Mouse (Mus musculus): ENCODE data around the gene Zp1. TPM values are rescaled to one million over a fixed set of nuclear protein-coding genes. Genes with fewer than 3 reads are reported as not detected.

Gene Zp1
- polyA plus RNA-seq, 1 experiment from 2014 or later: not detected

DNA sequence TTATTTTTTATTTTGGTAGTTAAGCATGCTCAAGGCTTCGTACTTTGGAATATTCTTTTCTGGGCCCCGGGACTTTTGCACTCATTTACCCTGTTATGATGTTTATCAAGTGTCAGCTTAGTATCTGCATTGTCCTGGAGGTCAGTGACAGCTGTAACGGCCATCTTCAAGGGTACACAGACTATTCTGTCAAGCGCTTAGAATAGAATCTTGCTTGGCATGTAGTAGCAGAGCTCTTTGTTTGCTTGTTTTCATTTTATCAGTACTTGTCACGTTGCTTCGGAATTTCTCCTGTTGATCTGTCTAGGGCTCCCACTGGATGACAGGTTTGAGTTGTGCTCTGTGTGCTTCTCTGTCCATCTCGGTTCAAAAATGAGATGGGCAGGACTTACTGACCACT lies 23.6 kb downstream of the Zp1 start:
- H3K9me3 ChIP-seq: no peaks in the 10 kb centered on the region
- no peak overlapping the region for H3K27ac ChIP-seq
- peaks cover 21% of the 10 kb centered on the region for H3K4me1 ChIP-seq
- H3K36me3 ChIP-seq: peaks cover 47% of the 10 kb centered on the region
- 85% methylated on average over 7 of the region's 7 CpGs for WGBS
- peak overlapping the region; percentile 94 for H3K4me2 ChIP-seq (replicated peaks)
- H3K4me3 ChIP-seq: peak overlapping the region; percentile 92
- no peaks in the 10 kb centered on the region for H3K27me3 ChIP-seq
- H3K9ac ChIP-seq: peak overlapping the region; percentile 96
- ATAC-seq (ENCODE audit: low FRiP score, low read depth): no peak

DNA sequence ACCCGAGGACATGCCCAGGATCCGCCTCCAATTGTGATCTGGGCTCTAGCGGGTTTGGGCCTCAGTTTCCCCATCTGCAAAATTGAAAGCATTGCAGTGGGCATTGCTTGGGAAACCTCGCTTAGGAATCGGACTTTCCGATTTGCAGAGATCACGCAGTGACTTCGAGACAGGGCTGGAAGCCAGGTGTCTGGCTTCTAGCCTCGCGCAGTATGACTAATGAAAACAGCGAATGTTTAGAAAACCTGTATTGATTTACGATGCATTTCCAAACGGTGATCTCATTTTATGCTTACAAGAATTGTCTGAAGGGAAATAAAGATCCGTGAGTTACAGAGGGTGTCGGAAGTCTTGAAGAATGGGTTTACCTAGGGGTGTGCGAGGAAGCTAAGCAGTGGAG lies 24.7 kb downstream of the Zp1 start:
- Histone ChIP-seq H3K9ac (peak overlapping the region; percentile 96), H3K27me3 (no peaks in the 10 kb centered on the region), H3K36me3 (peaks cover 36% of the 10 kb centered on the region), H3K4me1 (peaks cover 21% of the 10 kb centered on the region), H3K4me2 (replicated peaks) (peak overlapping the region; percentile 94), H3K9me3 (no peaks in the 10 kb centered on the region), H3K27ac (peak overlapping the region; percentile 94), H3K4me3 (peak overlapping the region; percentile 92)
- no peak for ATAC-seq (ENCODE audit: low FRiP score, low read depth)
- 1% methylated on average over 16 of the region's 16 CpGs for WGBS

DNA sequence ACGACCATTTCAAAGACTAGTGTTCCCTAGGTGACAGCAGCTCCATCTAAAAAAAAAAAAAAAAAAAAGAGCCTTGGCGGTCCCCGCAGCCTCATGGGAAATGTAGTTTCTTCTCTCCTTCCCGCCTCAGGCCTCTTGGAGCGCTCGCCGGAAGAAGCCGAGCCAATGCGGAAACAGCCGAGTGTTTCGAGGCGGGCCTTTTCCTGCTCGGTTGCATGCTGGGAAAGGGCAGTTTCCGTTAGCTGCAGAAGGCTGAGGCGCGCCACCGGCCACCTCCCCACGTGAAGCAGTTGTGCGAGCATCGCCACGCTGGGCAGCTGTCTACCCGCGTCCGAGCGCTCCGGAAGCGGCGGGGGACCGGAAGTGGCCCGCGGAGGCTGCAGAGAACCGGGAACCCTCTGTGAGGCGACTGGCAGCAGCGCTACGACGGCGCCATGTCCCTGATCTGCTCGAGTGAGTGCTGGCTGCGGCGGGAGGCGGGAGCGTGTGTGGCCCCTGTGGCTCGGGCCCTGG lies 25.4 kb downstream of the Zp1 start, which contains the start of gene Prpf19:
Gene Prpf19 (plus strand): TSS at position 216 of the 513 bp plus-strand sequence.
- no peaks in the 10 kb centered on the region for H3K9me3 ChIP-seq
- H3K9ac ChIP-seq: peak within 1 kb of the TSS; percentile 96
- H3K36me3 ChIP-seq: peaks cover 30% of the 10 kb centered on the region
- no peaks in the 10 kb centered on the region for H3K27me3 ChIP-seq
- peaks cover 21% of the 10 kb centered on the region for H3K4me1 ChIP-seq
- ATAC-seq (ENCODE audit: low FRiP score, low read depth): peak; percentile 95
- H3K4me2 ChIP-seq (replicated peaks): peak within 1 kb of the TSS; percentile 94
- peak within 1 kb of the TSS; percentile 92 for H3K4me3 ChIP-seq
- under 1% methylated on average over 43 of the region's 43 CpGs for WGBS
- peak within 1 kb of the TSS; percentile 94 for H3K27ac ChIP-seq

DNA sequence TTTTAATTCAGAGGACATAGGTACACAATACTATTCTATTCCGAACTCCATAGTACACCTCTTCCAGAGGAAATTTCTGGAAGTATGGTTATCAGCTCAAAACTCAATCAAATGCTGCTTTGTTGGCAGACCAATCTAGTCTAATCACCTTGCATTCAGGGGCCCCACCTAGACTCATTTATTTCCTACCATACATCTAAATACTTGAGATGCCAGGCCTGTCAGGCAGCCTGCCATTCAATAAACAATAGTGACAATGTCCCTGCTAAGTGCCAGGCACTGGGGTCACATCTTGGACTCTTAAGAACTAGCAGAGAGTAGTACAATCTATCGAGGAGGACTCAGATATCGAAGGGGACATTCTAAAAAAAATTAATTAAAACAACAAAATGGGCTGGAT lies 28.2 kb downstream of the Zp1 start:
- no peak overlapping the region for H3K9ac ChIP-seq
- H3K4me3 ChIP-seq: no peak overlapping the region
- H3K9me3 ChIP-seq: no peaks in the 10 kb centered on the region
- H3K36me3 ChIP-seq: peaks cover under 1% of the 10 kb centered on the region
- no peaks in the 10 kb centered on the region for H3K27me3 ChIP-seq
- ATAC-seq (ENCODE audit: low FRiP score, low read depth): no peak
- peaks cover 18% of the 10 kb centered on the region for H3K4me1 ChIP-seq
- H3K4me2 ChIP-seq (replicated peaks): no peak overlapping the region
- 93% methylated on average over 3 of the region's 3 CpGs for WGBS
- H3K27ac ChIP-seq: no peak overlapping the region

DNA sequence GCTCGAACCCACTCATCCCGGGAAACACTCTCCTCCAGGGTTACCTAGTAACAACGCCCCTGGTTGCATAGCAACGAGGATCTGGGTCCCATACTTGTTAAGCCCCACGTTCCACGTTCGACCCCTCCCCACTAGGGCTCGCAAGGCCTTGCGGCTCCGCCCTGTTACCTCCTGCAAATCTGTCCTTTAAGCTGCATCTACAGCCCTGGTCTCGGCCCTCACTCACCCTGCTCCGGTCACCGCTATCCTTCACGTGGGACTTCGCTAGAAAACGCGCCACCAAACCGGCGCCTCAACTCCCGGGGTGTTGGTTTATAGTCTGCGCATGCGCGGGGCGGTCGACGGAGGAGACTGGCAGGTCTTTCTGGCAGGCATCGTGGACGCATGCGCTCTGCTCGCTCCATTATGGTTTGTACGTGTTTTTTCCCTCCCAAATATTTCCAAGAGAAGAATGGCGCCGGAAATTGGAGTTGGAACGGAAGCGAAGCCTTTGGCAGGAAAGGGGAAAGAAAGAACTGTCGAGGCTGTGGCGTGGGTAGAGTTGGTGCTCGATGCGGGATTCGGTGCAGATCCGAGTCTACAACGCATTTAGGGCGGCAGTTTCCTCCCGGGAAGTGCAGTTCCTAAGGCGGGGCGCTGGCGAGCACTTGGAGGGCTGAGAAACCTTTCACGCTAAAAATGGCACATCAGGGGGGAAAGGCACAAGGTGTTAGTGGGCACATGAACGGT lies 38.8 kb downstream of the Zp1 start, which contains the start of gene Tmem109:
Gene Tmem109 (minus strand): TSS at position 576 of the 729 bp plus-strand sequence.
- Histone ChIP-seq H3K4me3 (peak within 1 kb of the TSS; percentile 65), H3K27me3 (no peaks in the 10 kb centered on the region), H3K9ac (peak within 1 kb of the TSS; percentile 77), H3K9me3 (peaks cover 14% of the 10 kb centered on the region), H3K4me2 (replicated peaks) (peak within 1 kb of the TSS; percentile 94), H3K4me1 (peaks cover 17% of the 10 kb centered on the region), H3K27ac (peak within 1 kb of the TSS; percentile 97), H3K36me3 (peaks cover 14% of the 10 kb centered on the region)
- peak; percentile 91 for ATAC-seq (ENCODE audit: low FRiP score, low read depth)
- under 1% methylated on average over 49 of the region's 49 CpGs for WGBS

DNA sequence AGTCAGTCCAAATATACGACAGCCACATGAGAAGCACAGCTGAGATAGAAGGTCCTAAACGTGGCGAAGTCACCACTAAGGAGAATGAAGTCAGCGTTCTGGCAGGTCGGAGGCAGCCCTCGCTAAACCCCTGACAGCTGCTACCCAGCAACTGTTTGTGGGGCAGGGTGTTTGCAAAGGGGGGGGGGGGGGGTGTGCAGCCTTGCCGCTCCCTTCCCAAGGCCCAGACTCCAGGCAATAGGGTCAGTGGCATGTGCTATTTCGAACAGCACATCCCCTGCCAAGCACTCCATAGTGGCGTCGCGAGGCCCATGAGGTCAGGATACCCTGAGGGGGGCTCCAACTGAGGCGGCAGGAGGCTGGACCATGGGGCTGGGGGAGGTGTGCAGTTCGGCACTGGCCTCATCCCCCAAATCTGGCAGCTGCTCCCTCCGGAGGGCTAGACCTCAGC lies 39.4 kb downstream of the Zp1 start:
- Histone ChIP-seq H3K36me3 (peaks cover 14% of the 10 kb centered on the region), H3K4me1 (peaks cover 17% of the 10 kb centered on the region), H3K4me3 (peak overlapping the region; percentile 65), H3K9me3 (peaks cover 14% of the 10 kb centered on the region), H3K27ac (peak overlapping the region; percentile 34; the same call in 1 of the 2 replicates), H3K9ac (peak overlapping the region; percentile 77), H3K27me3 (no peaks in the 10 kb centered on the region), H3K4me2 (replicated peaks) (peak overlapping the region; percentile 94)
- ATAC-seq (ENCODE audit: low FRiP score, low read depth): peak; percentile 56; the same call in 1 of the 2 replicates
- WGBS: 5% methylated on average over 14 of the region's 14 CpGs

DNA sequence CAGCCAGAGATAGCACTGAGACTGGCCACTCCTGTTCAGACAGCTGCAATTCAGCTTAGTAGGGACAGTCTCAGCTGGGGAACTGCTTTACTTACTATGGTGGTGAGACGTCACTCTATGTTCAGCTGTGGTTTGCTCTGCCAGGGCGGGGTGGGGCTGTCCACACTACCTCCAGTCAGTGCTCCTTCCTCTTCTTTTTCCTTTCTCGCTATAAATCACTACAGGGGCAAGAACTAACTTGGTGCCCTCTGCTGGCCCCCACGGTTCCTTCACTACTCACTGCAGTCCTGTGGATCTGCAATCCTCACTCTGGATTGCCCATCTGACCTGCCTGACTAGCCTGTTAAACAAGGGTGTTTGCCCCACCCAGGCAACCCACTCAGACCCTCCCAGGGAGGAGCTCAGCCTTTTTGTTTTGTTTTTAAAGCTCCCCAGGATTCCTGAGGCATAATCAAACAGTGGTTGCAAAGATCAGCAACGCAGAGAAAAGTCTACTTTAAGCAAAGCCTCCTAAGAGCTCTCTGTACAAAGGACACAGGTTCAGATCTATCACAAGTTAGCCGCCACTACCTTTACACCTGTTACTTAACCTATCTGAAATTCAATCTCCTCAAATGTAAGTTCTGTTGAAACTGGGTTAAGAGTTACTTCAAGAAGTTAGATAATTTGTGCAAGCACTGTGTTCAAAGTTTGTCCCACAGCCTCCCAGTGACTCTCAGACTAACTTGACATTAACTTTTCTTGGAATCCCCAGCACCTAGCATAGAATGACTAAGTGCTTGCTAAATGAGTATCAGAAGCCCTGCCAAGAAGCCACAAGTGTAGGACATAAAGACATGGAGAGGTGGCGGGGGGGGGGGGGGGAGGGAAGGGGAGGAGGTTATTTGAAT lies 40.1 kb downstream of the Zp1 start:
- Histone ChIP-seq H3K9ac (peak overlapping the region; percentile 77), H3K27me3 (no peaks in the 10 kb centered on the region), H3K27ac (no peak overlapping the region; the same call in 1 of the 2 replicates), H3K4me1 (peaks cover 17% of the 10 kb centered on the region), H3K4me2 (replicated peaks) (peak overlapping the region; percentile 94), H3K4me3 (peak overlapping the region; percentile 65), H3K36me3 (peaks cover 15% of the 10 kb centered on the region), H3K9me3 (peaks cover 12% of the 10 kb centered on the region)
- no peak for ATAC-seq (ENCODE audit: low FRiP score, low read depth)
- WGBS: 58% methylated on average over 6 of the region's 7 CpGs

DNA sequence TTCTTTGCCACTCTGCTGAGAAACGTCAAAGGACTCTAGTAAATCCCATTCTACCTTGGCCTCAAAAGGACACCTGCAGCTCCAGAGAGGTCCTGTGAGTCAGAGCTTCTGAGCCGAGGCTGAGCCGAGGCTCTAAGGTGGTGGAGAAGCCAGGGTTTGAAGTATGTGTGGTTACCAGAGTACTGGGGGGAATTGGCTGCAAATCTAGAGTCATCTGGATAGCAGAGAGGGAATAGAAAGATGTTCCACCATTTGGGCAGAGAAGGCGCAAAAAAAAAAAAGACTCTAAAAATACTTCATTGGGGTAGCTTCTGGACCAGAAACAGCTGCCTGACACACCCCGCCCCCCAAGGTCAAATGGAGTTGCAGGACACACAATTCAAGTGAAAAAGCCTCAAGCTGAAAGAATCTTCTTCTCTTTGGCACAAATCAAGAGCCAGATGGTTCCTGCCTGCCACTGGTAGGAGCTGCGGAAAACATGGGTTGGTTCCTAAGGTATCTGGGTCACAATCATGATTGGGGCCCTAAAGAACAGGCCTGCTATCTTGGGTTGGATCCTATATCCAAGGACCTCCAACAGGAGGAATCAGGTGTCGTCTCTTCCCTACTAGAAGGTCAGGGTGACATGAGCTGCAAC lies 42.1 kb downstream of the Zp1 start:
- no peak overlapping the region for H3K27ac ChIP-seq
- peaks cover 31% of the 10 kb centered on the region for H3K36me3 ChIP-seq
- H3K27me3 ChIP-seq: no peaks in the 10 kb centered on the region
- peaks cover 2% of the 10 kb centered on the region; the same call in 1 of the 2 replicates for H3K9me3 ChIP-seq
- 87% methylated on average over 7 of the region's 7 CpGs for WGBS
- peaks cover 17% of the 10 kb centered on the region for H3K4me1 ChIP-seq
- H3K4me2 ChIP-seq (replicated peaks): no peak overlapping the region
- no peak overlapping the region for H3K9ac ChIP-seq
- no peak overlapping the region for H3K4me3 ChIP-seq
- no peak for ATAC-seq (ENCODE audit: low FRiP score, low read depth)

DNA sequence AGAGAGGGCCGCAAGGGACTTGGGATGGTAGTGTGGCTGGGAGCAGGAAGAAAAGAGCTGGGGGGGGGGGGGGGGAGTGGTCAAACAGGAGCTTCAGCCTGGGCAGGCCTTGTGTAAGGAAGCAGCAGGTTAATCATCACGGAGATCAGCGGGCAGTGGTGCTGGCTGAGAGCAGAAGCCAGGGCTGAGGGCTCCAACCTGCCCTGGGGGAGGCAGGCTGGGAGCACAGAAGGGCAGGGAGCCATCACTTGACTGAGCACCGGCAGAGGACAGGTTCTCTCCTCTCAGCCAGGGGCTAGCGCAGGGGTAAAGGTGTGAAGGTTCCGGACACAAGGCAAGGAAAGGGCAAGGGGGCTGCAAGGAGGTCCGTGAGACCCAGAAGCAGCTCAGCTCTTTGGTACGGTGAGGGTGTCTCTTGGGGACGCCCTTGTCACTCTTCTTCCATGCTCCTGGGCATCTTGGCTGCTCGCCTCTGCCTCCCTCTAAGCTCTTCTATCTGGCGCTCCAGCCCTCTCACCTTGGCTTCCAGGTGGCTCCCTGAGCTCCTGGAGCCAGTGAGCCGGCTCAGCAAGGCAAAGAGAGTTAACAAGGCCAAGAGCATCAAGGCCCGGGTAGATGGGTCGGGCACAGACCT lies 49.0 kb downstream of the Zp1 start:
- no peak overlapping the region for H3K4me2 ChIP-seq (replicated peaks)
- no peak overlapping the region for H3K27ac ChIP-seq
- WGBS: 80% methylated on average over 14 of the region's 14 CpGs
- no peak overlapping the region for H3K9ac ChIP-seq
- peaks cover 34% of the 10 kb centered on the region for H3K4me1 ChIP-seq
- peaks cover 52% of the 10 kb centered on the region for H3K36me3 ChIP-seq
- no peaks in the 10 kb centered on the region for H3K9me3 ChIP-seq
- no peaks in the 10 kb centered on the region for H3K27me3 ChIP-seq
- ATAC-seq (ENCODE audit: low FRiP score, low read depth): no peak
- H3K4me3 ChIP-seq: no peak overlapping the region

DNA sequence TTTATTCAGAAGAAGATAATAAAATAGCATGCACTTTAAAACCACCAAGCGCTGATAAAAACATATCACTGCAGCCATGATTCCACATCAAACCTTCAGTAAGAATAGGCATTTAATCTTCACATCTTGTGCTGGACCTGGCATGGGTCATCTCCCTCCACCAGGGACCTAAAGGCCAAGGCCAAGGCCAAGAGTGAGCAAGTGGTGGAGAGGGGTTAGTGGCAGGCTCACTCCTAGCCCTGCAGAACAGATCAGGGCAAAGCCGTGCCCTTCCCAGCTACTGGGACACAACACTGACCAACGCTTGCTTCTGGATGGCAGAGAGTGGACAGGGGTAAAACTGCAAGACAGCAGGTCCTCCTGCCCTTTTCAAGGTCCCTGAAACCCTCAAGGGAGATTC lies 49.8 kb downstream of the Zp1 start:
- Histone ChIP-seq H3K36me3 (peaks cover 59% of the 10 kb centered on the region), H3K4me1 (peaks cover 34% of the 10 kb centered on the region)

DNA sequence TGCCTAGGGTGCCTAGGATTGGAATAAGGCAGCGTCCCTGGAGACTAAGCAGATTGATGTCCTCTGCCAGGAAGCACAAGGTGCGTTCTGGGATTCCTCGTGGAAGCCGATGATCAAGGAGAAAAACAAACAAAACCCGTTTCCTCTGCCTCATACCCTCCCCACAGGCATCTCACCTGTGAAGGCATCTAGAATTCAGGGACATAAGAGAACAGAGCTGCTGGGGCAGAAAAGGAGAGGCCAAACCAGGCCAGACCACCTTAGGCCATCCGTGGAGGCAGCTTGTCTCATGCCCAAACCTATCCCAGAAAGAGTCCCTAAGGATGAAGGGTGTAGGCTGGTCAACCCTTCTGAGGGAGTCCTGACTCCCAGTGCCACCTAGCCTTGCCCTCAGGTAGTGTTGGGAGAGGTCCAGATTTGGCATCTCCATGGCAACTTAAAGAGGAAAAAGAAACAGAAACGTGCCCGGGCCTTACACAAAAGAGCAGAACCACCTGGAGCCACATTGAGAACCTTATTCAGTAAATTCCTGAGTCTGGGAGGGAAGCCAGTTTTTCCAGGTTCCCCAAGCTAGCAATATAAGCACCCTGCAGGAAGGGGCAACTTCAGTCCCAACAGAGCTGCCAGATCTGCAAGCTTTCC lies 50.4 kb downstream of the Zp1 start, which contains the start of gene Tmem132a:
Gene Tmem132a (minus strand): TSS at position 55 of the 642 bp plus-strand sequence.
- Histone ChIP-seq H3K4me3 (peak within 1 kb of the TSS; percentile 84), H3K9ac (peak within 1 kb of the TSS; percentile 92), H3K27ac (peak within 1 kb of the TSS; percentile 90), H3K4me2 (replicated peaks) (peak within 1 kb of the TSS; percentile 91), H3K27me3 (no peaks in the 10 kb centered on the region), H3K9me3 (no peaks in the 10 kb centered on the region), H3K36me3 (peaks cover 63% of the 10 kb centered on the region), H3K4me1 (peaks cover 34% of the 10 kb centered on the region)
- ATAC-seq (ENCODE audit: low FRiP score, low read depth): peak; percentile 46
- 4% methylated on average over 8 of the region's 8 CpGs for WGBS

More for the DNA sequence above, 49.8 kb downstream of the Zp1 start:
- Histone ChIP-seq H3K4me3 (peak overlapping the region; percentile 84; the same call in 1 of the 2 replicates), H3K27ac (peak overlapping the region; percentile 90), H3K4me2 (replicated peaks) (peak overlapping the region; percentile 91; the same call in 1 of the 2 replicates), H3K9ac (peak overlapping the region; percentile 56), H3K9me3 (no peaks in the 10 kb centered on the region), H3K27me3 (no peaks in the 10 kb centered on the region)
- ATAC-seq (ENCODE audit: low FRiP score, low read depth): no peak
- 85% methylated on average over 3 of the region's 3 CpGs for WGBS
